Mouse (Mus musculus) ovary, adult 18-20 months (tissue): ENCODE data around the gene Ttll4.

ENCODE experiments used
- DNase-seq: peaks from one replicate; pipeline ENCODE4 v3.0.0; 2022; ENCODE audit warnings: low spot score, mixed read lengths

The Ttll4 gene

DNA sequence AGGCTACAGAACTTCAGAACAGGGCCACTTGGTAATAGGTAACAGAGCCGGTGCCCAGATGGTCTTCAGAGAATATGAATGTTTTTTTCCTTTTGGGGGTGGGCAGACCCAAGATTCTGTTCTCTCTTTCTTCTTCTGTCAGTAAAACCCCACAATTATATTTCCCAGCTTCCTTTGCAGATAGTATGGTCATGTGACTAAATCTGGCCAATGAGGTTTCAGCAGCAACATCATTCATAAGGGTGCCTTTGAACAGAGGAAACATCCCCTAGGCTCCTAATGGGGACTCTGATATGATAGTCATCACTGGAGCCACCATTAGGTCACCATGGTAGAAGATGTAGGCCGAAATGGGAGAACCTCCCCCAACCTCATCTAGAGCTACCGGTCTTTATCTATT lies 91.3 kb downstream of the Ttll4 start:
- DNase-seq, result no peak
